Mouse (Mus musculus): ENCODE results near the gene Eif1. TPM values are rescaled to one million over a fixed set of nuclear protein-coding genes. Genes with fewer than 3 reads are reported as not detected.
A peak's percentile ranks its signal among the peaks of the same experiment; 100 is the strongest.

Gene Eif1
- polyA plus RNA-seq (2015; fragmentation: Nextera tagmentation; extraction: Ambion mirVana) = 1,642 and 1,646 TPM in 2 replicates

- Histone ChIP-seq H3K4me1 (peaks cover 4% of the 10 kb centered on the region; the same call in 1 of the 2 replicates), H3K27ac (peak within 1 kb of the TSS; percentile 99), H3K4me3 (peak within 1 kb of the TSS; percentile 84), H3K36me3 (peaks cover 19% of the 10 kb centered on the region), H3K4me2 (peak within 1 kb of the TSS; percentile 76), H3K9me3 (no peaks in the 10 kb centered on the region), H3K9ac (peak within 1 kb of the TSS; percentile 99), H3K27me3 (no peaks in the 10 kb centered on the region)
- 1% methylated on average over 58 of the region's 58 CpGs for WGBS
- ATAC-seq (ENCODE audit: borderline replicate concordance, extremely low read depth, low FRiP score, low TSS enrichment) = peak; percentile 94
Observed at GRCm38 (mm10) chr11:100319492-100320171, at the start of gene Eif1. TSS of gene Eif1 (plus strand) at chr11:100319885.

GRCm38 (mm10) chr11:100271878-100272277 lies 47.8 kb upstream of the Eif1 start:
- Histone ChIP-seq H3K4me2 (no peak overlapping the region), H3K4me1 (no peaks in the 10 kb centered on the region), H3K36me3 (no peaks in the 10 kb centered on the region), H3K9ac (no peak overlapping the region), H3K27ac (no peak overlapping the region), H3K9me3 (no peaks in the 10 kb centered on the region), H3K4me3 (no peak overlapping the region), H3K27me3 (no peaks in the 10 kb centered on the region)
- 87% methylated on average over 1 of the region's 1 CpGs for WGBS
- ATAC-seq (ENCODE audit: borderline replicate concordance, extremely low read depth, low FRiP score, low TSS enrichment) = no peak

- WGBS = 58% methylated on average over 7 of the region's 7 CpGs
- H3K4me2 ChIP-seq = no peak overlapping the region
- no peak overlapping the region for H3K4me3 ChIP-seq
- H3K9me3 ChIP-seq = no peaks in the 10 kb centered on the region
- no peak for ATAC-seq (ENCODE audit: borderline replicate concordance, extremely low read depth, low FRiP score, low TSS enrichment)
- H3K36me3 ChIP-seq = no peaks in the 10 kb centered on the region
- H3K4me1 ChIP-seq = no peaks in the 10 kb centered on the region
- H3K9ac ChIP-seq = no peak overlapping the region
- no peaks in the 10 kb centered on the region for H3K27me3 ChIP-seq
- no peak overlapping the region for H3K27ac ChIP-seq
Observed at GRCm38 (mm10) chr11:100274719-100275118, 45.0 kb upstream of the Eif1 start.

GRCm38 (mm10) chr11:100275466-100275865 lies 44.2 kb upstream of the Eif1 start:
- Histone ChIP-seq H3K9me3 (no peaks in the 10 kb centered on the region), H3K4me1 (no peaks in the 10 kb centered on the region), H3K9ac (no peak overlapping the region), H3K4me2 (no peak overlapping the region), H3K27me3 (no peaks in the 10 kb centered on the region), H3K4me3 (no peak overlapping the region), H3K27ac (no peak overlapping the region), H3K36me3 (no peaks in the 10 kb centered on the region)
- WGBS = 68% methylated on average over 5 of the region's 5 CpGs
- no peak for ATAC-seq (ENCODE audit: borderline replicate concordance, extremely low read depth, low FRiP score, low TSS enrichment)

- Histone ChIP-seq H3K4me3 (no peak overlapping the region), H3K9me3 (no peaks in the 10 kb centered on the region), H3K4me1 (no peaks in the 10 kb centered on the region), H3K9ac (no peak overlapping the region), H3K4me2 (no peak overlapping the region), H3K27ac (no peak overlapping the region), H3K27me3 (no peaks in the 10 kb centered on the region), H3K36me3 (no peaks in the 10 kb centered on the region)
- WGBS = 55% methylated on average over 15 of the region's 15 CpGs
- no peak for ATAC-seq (ENCODE audit: borderline replicate concordance, extremely low read depth, low FRiP score, low TSS enrichment)
Observed at GRCm38 (mm10) chr11:100277726-100278480, 41.8 kb upstream of the Eif1 start.

- WGBS = 40% methylated on average over 5 of the region's 5 CpGs
- H3K9ac ChIP-seq = no peak overlapping the region
- H3K36me3 ChIP-seq = no peaks in the 10 kb centered on the region
- no peak for ATAC-seq (ENCODE audit: borderline replicate concordance, extremely low read depth, low FRiP score, low TSS enrichment)
- H3K4me1 ChIP-seq = no peaks in the 10 kb centered on the region
- H3K27ac ChIP-seq = no peak overlapping the region
- no peak overlapping the region for H3K4me3 ChIP-seq
- no peaks in the 10 kb centered on the region for H3K27me3 ChIP-seq
- no peak overlapping the region for H3K4me2 ChIP-seq
- no peaks in the 10 kb centered on the region for H3K9me3 ChIP-seq
Observed at GRCm38 (mm10) chr11:100278759-100279158, 40.9 kb upstream of the Eif1 start.

- peak; percentile 15; the same call in 1 of the 2 replicates for ATAC-seq (ENCODE audit: borderline replicate concordance, extremely low read depth, low FRiP score, low TSS enrichment)
- 19% methylated on average over 11 of the region's 11 CpGs for WGBS
- H3K9ac ChIP-seq = no peak overlapping the region
Observed at GRCm38 (mm10) chr11:100281596-100282544, 37.8 kb upstream of the Eif1 start.

GRCm38 (mm10) chr11:100282549-100282948 lies 37.1 kb upstream of the Eif1 start:
- Histone ChIP-seq H3K36me3 (no peaks in the 10 kb centered on the region), H3K4me1 (peaks cover 15% of the 10 kb centered on the region; the same call in 1 of the 2 replicates), H3K4me3 (no peak overlapping the region), H3K4me2 (no peak overlapping the region), H3K27me3 (no peaks in the 10 kb centered on the region), H3K9me3 (no peaks in the 10 kb centered on the region), H3K27ac (no peak overlapping the region), H3K9ac (no peak overlapping the region)
- no peak for ATAC-seq (ENCODE audit: borderline replicate concordance, extremely low read depth, low FRiP score, low TSS enrichment)
- 19% methylated on average over 10 of the region's 10 CpGs for WGBS

More at GRCm38 (mm10) chr11:100281596-100282544, 37.8 kb upstream of the Eif1 start:
- Histone ChIP-seq H3K9me3 (no peaks in the 10 kb centered on the region), H3K27ac (no peak overlapping the region), H3K27me3 (no peaks in the 10 kb centered on the region), H3K36me3 (no peaks in the 10 kb centered on the region), H3K4me3 (no peak overlapping the region), H3K4me2 (no peak overlapping the region), H3K4me1 (peaks cover 9% of the 10 kb centered on the region; the same call in 1 of the 2 replicates)

- no peak for ATAC-seq (ENCODE audit: borderline replicate concordance, extremely low read depth, low FRiP score, low TSS enrichment)
- H3K9ac ChIP-seq = no peak overlapping the region
- 63% methylated on average over 4 of the region's 4 CpGs for WGBS
Observed at GRCm38 (mm10) chr11:100284988-100285387, 34.7 kb upstream of the Eif1 start.

GRCm38 (mm10) chr11:100287024-100287423 lies 32.7 kb upstream of the Eif1 start:
- peak; percentile 61 for ATAC-seq (ENCODE audit: borderline replicate concordance, extremely low read depth, low FRiP score, low TSS enrichment)
- Histone ChIP-seq H3K4me2 (no peak overlapping the region), H3K27me3 (no peaks in the 10 kb centered on the region), H3K9ac (no peak overlapping the region), H3K4me3 (no peak overlapping the region), H3K4me1 (peaks cover 40% of the 10 kb centered on the region), H3K9me3 (no peaks in the 10 kb centered on the region), H3K27ac (peak overlapping the region; percentile 93), H3K36me3 (no peaks in the 10 kb centered on the region)
- 39% methylated on average over 10 of the region's 10 CpGs for WGBS

More at GRCm38 (mm10) chr11:100284988-100285387, 34.7 kb upstream of the Eif1 start:
- no peak overlapping the region for H3K4me3 ChIP-seq
- no peaks in the 10 kb centered on the region for H3K9me3 ChIP-seq
- no peak overlapping the region for H3K4me2 ChIP-seq
- no peaks in the 10 kb centered on the region for H3K36me3 ChIP-seq
- H3K4me1 ChIP-seq = peaks cover 25% of the 10 kb centered on the region
- no peaks in the 10 kb centered on the region for H3K27me3 ChIP-seq
- H3K27ac ChIP-seq = 0 out of 2 replicates have a peak overlapping the region, but pooled peaks have one; percentile 15

GRCm38 (mm10) chr11:100288942-100289341 lies 30.7 kb upstream of the Eif1 start:
- Histone ChIP-seq H3K9me3 (no peaks in the 10 kb centered on the region), H3K27ac (peak overlapping the region; percentile 84), H3K4me3 (no peak overlapping the region), H3K27me3 (no peaks in the 10 kb centered on the region), H3K4me2 (no peak overlapping the region), H3K9ac (no peak overlapping the region), H3K4me1 (peaks cover 40% of the 10 kb centered on the region), H3K36me3 (no peaks in the 10 kb centered on the region)
- WGBS = 55% methylated on average over 6 of the region's 6 CpGs
- ATAC-seq (ENCODE audit: borderline replicate concordance, extremely low read depth, low FRiP score, low TSS enrichment) = peak; percentile 4; the same call in 1 of the 2 replicates

Data from lung, embryonic 15.5 days (tissue).